Mouse (Mus musculus) monocyte, adult 2 months (primary cell): Measurements from ENCODE around the gene Adam12.

Experiments used
- DNase-seq, 2 experiments: peaks; one replicate each; pipeline ENCODE4 v3.0.0; 2022; ENCODE audit warnings: low spot score in 2 of 2, low read depth in 1 of 2

The Adam12 gene

GRCm38 (mm10) chr7:134085396-134085795 is 146.6 kb downstream of the Adam12 start:
- DNase-seq = no peak

- no peak for DNase-seq
Observed at GRCm38 (mm10) chr7:134084926-134085325, 147.0 kb downstream of the Adam12 start.

GRCm38 (mm10) chr7:134081307-134082072 is 150.5 kb downstream of the Adam12 start:
- DNase-seq = no peak

- no peak for DNase-seq
Observed at GRCm38 (mm10) chr7:134079980-134080725, 151.8 kb downstream of the Adam12 start.

GRCm38 (mm10) chr7:134077684-134078083 is 154.3 kb downstream of the Adam12 start:
- no peak for DNase-seq

- DNase-seq = no peak
Observed at GRCm38 (mm10) chr7:134073011-134073410, 158.9 kb downstream of the Adam12 start.

GRCm38 (mm10) chr7:134071153-134071885 is 160.6 kb downstream of the Adam12 start:
- no peak for DNase-seq

GRCm38 (mm10) chr7:134062629-134063028 is 169.3 kb downstream of the Adam12 start:
- DNase-seq = no peak

- no peak for DNase-seq
Observed at GRCm38 (mm10) chr7:134052486-134052885, 179.5 kb downstream of the Adam12 start.

GRCm38 (mm10) chr7:134050371-134050770 is 181.6 kb downstream of the Adam12 start:
- no peak for DNase-seq

- no peak for DNase-seq
Observed at GRCm38 (mm10) chr7:134046376-134046775, 185.6 kb downstream of the Adam12 start.

GRCm38 (mm10) chr7:134043576-134043975 is 188.4 kb downstream of the Adam12 start:
- DNase-seq = no peak

GRCm38 (mm10) chr7:134042614-134043013 is 189.3 kb downstream of the Adam12 start:
- DNase-seq = no peak

- no peak for DNase-seq
Observed at GRCm38 (mm10) chr7:134033939-134034338, 198.0 kb downstream of the Adam12 start.

- DNase-seq = no peak
Observed at GRCm38 (mm10) chr7:134032959-134033366, 199.0 kb downstream of the Adam12 start.

GRCm38 (mm10) chr7:134031787-134032186 is 200.2 kb downstream of the Adam12 start:
- no peak for DNase-seq

GRCm38 (mm10) chr7:134031256-134031655 is 200.7 kb downstream of the Adam12 start:
- DNase-seq = no peak

- DNase-seq = no peak
Observed at GRCm38 (mm10) chr7:134028281-134028830, 203.6 kb downstream of the Adam12 start.

- DNase-seq = no peak
Observed at GRCm38 (mm10) chr7:134027020-134027415, 204.9 kb downstream of the Adam12 start.

- DNase-seq = no peak
Observed at GRCm38 (mm10) chr7:134026200-134027019, 205.5 kb downstream of the Adam12 start.
